In genomic region chr16:76816056-76816885, GRCm38 (mm10) we compare ENCODE assay signal across 16 mouse cellular contexts.
DNase-seq lines count a peak whose midpoint lies in the region; ATAC-seq and TF ChIP-seq lines count a peak whose summit lies in the region.
"Had no signal": no experiment of that assay in that cellular context is flagged by ENCODE, and none has a peak within 500 bp of the region (broad histone marks: within the 10 kb centered on the region; RNA-seq: fewer than 3 reads in every experiment).

No protein-coding gene starts in this region.

- H3K4me3 ChIP-seq in layer of hippocampus, adult 2 months = no peak overlapping the region
- H3K4me3 ChIP-seq: limb, embryonic 12.5 days; liver, embryonic 15.5 days; midbrain, embryonic 12.5 days had no signal

- intact Hi-C loops in heart, postnatal 25 days (cut with DNase I) = no loop called here

- peak; percentile 3 for DNase-seq in heart, adult 8-10 months (ENCODE audit: low spot score)
- no peak for DNase-seq in heart, postnatal 25 days (ENCODE audit: low spot score)
- DNase-seq in 416B (ENCODE audit: low read depth) = peak; percentile 81
- peak; percentile 44 for DNase-seq in lung, postnatal 14 days
- DNase-seq in urinary bladder, adult 2 months (ENCODE audit: low spot score) = no peak
- no peak for DNase-seq in layer of hippocampus, adult 2 months (ENCODE audit: low spot score in 2 of 2)
- no peak for DNase-seq in urinary bladder, postnatal 25 days (ENCODE audit: low spot score)
- DNase-seq: embryo, embryonic 11 days; kidney, adult 18-20 months; thymus, postnatal 14 days had no signal

- no peak overlapping the region for H3K27ac ChIP-seq in layer of hippocampus, adult 2 months
- H3K27ac ChIP-seq: limb, embryonic 12.5 days; liver, embryonic 15.5 days; midbrain, embryonic 12.5 days had no signal

- ATAC-seq in common myeloid progenitor, adult 5-6 weeks (replicated peaks; ENCODE audit: low read depth, poor library complexity, severe bottlenecking) = 0 out of 2 replicates have a peak, but pooled peaks have one; percentile 11
- ATAC-seq: forebrain, embryonic 16.5 days; hindbrain, embryonic 16.5 days had no signal

- no peak for TF ChIP-seq CTCF in layer of hippocampus, adult 2 months (conservative IDR thresholded peaks at IDR 0.05)

Comparison
In these comparisons a context has a peak if more than half of its experiments do, and no peak if none do; other contexts are left out.
1. DNase-seq: peak in heart, adult 8-10 months (single experiment), 416B (single experiment) and lung, postnatal 14 days (single experiment); none in heart, postnatal 25 days (single experiment), urinary bladder, adult 2 months (single experiment), layer of hippocampus, adult 2 months (0 of 2) and urinary bladder, postnatal 25 days (single experiment).